Mouse (Mus musculus): ENCODE data around the gene Btbd19.

DNA sequence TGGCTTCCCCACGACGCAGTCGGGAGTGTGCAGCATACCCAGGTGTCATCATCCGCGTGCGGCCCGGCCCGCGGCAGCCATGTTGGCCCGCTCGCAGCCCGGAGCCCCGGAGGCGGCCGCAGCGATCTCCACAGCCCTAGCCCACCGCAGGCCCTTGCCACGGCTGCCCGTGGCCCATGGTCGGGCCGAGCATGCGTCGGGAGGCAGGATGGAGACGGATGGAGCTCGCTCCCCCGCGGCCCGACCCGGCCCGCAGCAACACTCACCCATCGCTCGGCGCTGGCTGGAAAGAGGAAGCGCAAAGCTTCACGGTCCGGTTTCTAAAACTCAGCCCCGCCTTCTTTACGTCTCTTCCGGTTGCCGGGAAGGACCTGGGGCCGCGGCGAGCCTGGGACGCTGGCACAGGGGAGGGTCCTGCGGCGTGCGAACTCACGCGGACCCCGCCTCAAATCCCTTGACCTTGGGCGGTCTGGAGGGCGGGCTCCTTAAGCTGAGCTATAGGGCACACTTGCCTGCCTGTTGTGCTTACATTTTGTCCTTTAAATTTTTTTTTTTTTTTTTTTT is 30.3 kb upstream of the Btbd19 start, which contains the start of gene Rps8:
- no peak for TF ChIP-seq CTCF (IDR thresholded peaks at IDR 0.05; ENCODE audit: low read depth, low read length)
- TF ChIP-seq GATA1 (IDR thresholded peaks at IDR 0.05; ENCODE audit: borderline replicate concordance, low read length), result no peak
- TF ChIP-seq TAL1 (conservative IDR thresholded peaks at IDR 0.05; ENCODE audit: low read depth, low read length), result no peak
- TF ChIP-seq POLR2AphosphoS5 (IDR thresholded peaks at IDR 0.05; ENCODE audit: insufficient replicate concordance, low read depth, low read length), result no peak; the same call in 1 of the 2 replicates

Data from G1E (cell line).